Mouse (Mus musculus) C2C12 (cell line): Measurements from ENCODE around the gene Pin1rt1.

Source experiments
- CEBPB ChIP-seq: IDR thresholded peaks from one replicate; pipeline ENCODE4 v1.6.1; 2011; ENCODE audit warnings: low read depth, mild to moderate bottlenecking, control low read depth, moderate library complexity
- CTCF ChIP-seq: IDR thresholded peaks from one replicate; pipeline ENCODE4 v1.5.1; 2011; ENCODE audit not compliant: control insufficient read depth, insufficient read depth, insufficient read length
- MAX ChIP-seq: IDR thresholded peaks from one replicate; pipeline ENCODE4 v1.6.1; 2011; ENCODE audit warnings: mild to moderate bottlenecking, control low read depth
- MYOD1 ChIP-seq: IDR thresholded peaks from one replicate; pipeline ENCODE4 v1.6.1; 2011; ENCODE audit warnings: low read depth; ENCODE audit not compliant: control insufficient read depth, insufficient read length
- MYOG ChIP-seq: IDR thresholded peaks from one replicate; pipeline ENCODE4 v1.6.1; 2011; ENCODE audit not compliant: control insufficient read depth, insufficient read length; ENCODE audit errors: extremely low read depth
- USF1 ChIP-seq: IDR thresholded peaks from one replicate; pipeline ENCODE4 v1.6.1; 2011; ENCODE audit warnings: low read depth, mild to moderate bottlenecking, control low read depth, moderate library complexity

- TF ChIP-seq CTCF = no peak
- TF ChIP-seq MAX = no peak
- no peak for TF ChIP-seq CEBPB
- TF ChIP-seq USF1 = no peak
- TF ChIP-seq MYOD1 = no peak
- no peak for TF ChIP-seq MYOG
Measured at GRCm38 (mm10) chr2:104717827-104718226, 1.6 kb upstream of the Pin1rt1 start.
